Mouse (Mus musculus) heart, embryonic 12.5 days (tissue): Measurements from ENCODE around the gene Upk1b. TPM values are rescaled to one million over a fixed set of nuclear protein-coding genes. Genes with fewer than 3 reads are reported as not detected.

Source experiments
- ATAC-seq: fragments of 200-750 bp; cut with Nextera tagmentation; 2 replicates; pipeline ENCODE4 v1.8.0; 2017; ENCODE audit warnings: moderate TSS enrichment, moderate library complexity; ENCODE audit not compliant: insufficient number of reproducible peaks, low FRiP score
- H3K27ac ChIP-seq: fragments of 300-500 bp; sonication (generic); 2 replicates; pipeline ENCODE4 v1.5.1; 2016; ENCODE audit warnings: mild to moderate bottlenecking, moderate library complexity; ENCODE audit not compliant: poor library complexity, severe bottlenecking
- H3K27me3 ChIP-seq: fragments of 300-500 bp; sonication (generic); replicated peaks from 2 replicates; pipeline ENCODE4 v1.6.1; 2016; ENCODE audit warnings: mild to moderate bottlenecking, moderate library complexity
- H3K36me3 ChIP-seq: fragments of 300-500 bp; sonication (generic); 2 replicates; pipeline ENCODE4 v1.6.1; 2016; ENCODE audit warnings: mild to moderate bottlenecking, moderate library complexity
- H3K4me1 ChIP-seq: fragments of 300-500 bp; sonication (generic); replicated peaks from 2 replicates; pipeline ENCODE4 v1.6.1; 2016; ENCODE audit warnings: mild to moderate bottlenecking
- H3K4me2 ChIP-seq: fragments of 300-500 bp; sonication (generic); 2 replicates; pipeline ENCODE4 v1.6.1; 2016; ENCODE audit warnings: mild to moderate bottlenecking, moderate library complexity
- H3K4me3 ChIP-seq: fragments of 300-500 bp; sonication (generic); 2 replicates; pipeline ENCODE4 v1.5.1; 2016; ENCODE audit warnings: mild to moderate bottlenecking
- H3K9ac ChIP-seq: fragments of 300-500 bp; sonication (generic); 2 replicates; pipeline ENCODE4 v1.6.1; 2016; ENCODE audit warnings: mild to moderate bottlenecking, moderate library complexity
- H3K9me3 ChIP-seq: fragments of 300-500 bp; sonication (generic); replicated peaks from 2 replicates; pipeline ENCODE4 v1.6.1; 2016; ENCODE audit warnings: mild to moderate bottlenecking, moderate library complexity
- WGBS: fragments of 180-500 bp; shearing (Covaris S2); methylation state at CpG from one replicate; pipeline ENCODE4 v1.1.7; 2016; 5-methylcytosine and 5-hydroxymethylcytosine counted together
- polyA plus RNA-seq: library from polyadenylated mRNA; unstranded; fragments of >200 nt; fragmentation: Nextera tagmentation; extraction: Ambion mirVana; gene quantifications from 2 replicates; pipeline ENCODE4 v1.2.1, GENCODE M21; 2016

Upk1b gene
- polyA plus RNA-seq, 1 experiment from 2014 or later: 21.2 TPM

DNA sequence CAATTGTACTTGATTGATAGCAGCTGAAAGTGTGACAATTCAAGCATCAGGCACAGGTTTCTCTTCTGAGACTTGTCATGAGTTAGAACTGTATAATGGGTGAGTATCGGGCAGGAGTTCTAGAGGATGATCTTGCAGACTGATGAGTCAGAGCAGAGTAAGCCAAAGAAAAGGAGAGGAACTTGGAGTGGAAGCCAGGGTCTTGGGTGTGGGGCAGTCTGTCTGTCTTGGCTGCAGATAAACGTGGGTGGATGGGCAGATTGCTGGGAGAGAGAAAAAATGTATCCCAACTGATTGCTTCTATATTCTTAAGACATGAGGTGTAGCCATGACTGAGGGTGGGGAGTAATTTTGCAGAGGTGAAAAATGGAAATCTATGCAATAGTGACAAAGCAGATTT is 18.2 kb downstream of the Upk1b start:
- Histone ChIP-seq H3K4me1 (peaks cover 4% of the 10 kb centered on the region; the same call in 1 of the 2 replicates), H3K4me3 (no peak overlapping the region), H3K9me3 (no peaks in the 10 kb centered on the region), H3K27me3 (peaks cover 5% of the 10 kb centered on the region; the same call in 1 of the 2 replicates), H3K4me2 (no peak overlapping the region), H3K36me3 (no peaks in the 10 kb centered on the region), H3K27ac (no peak overlapping the region), H3K9ac (no peak overlapping the region)
- no peak for ATAC-seq
- 54% methylated on average over 2 of the region's 2 CpGs for WGBS

DNA sequence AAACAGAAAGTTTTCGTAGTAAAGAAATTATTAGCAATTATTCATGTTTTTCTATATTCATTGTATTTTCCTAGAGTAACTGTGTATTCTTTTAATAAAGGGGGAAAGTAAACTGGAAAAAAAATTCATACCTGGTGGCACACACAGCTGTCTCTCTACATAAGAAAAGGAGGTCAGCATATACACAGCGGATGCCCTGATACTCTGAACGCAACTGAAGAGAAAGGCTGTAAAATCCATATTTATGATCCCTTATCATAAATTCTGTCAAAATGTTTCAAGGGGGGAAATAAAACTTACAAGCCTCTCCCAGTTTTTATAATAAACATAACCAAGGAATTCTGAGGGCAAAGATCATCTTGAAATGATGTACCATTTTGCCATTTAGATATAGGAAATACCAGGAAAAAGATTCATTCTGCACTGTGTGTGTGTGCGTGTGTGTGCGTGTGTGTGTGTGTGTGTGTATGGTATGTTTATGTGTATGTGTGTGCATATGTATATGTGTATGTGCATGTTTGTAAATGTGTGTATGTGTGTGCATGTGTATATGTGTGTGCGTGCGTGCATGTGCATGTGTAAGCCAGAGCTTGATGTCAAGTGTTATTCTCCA is 19.1 kb downstream of the Upk1b start:
- Histone ChIP-seq H3K9ac (no peak overlapping the region), H3K27me3 (peaks cover 5% of the 10 kb centered on the region; the same call in 1 of the 2 replicates), H3K4me2 (no peak overlapping the region), H3K4me3 (no peak overlapping the region), H3K27ac (no peak overlapping the region), H3K36me3 (no peaks in the 10 kb centered on the region), H3K9me3 (no peaks in the 10 kb centered on the region), H3K4me1 (peaks cover 4% of the 10 kb centered on the region; the same call in 1 of the 2 replicates)
- 94% methylated on average over 7 of the region's 7 CpGs for WGBS
- no peak for ATAC-seq

DNA sequence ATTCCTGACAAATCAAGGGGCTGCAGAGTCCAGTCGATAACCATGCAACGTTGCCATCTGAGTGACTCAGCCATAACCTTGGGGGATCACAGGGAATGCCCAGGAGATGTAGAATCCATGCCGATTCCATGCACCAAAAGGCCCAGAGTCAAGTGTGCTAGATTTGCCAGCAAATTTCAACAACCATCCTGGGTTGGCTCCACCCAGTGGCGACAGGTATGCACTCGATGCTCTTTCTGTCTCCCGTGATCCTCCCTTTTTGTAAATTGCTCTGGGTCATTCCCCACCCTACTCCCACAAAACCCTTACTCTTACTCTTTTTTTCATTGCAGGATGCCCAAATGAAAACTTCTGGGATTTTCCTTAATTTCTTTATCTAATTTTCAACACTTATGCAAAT is 23.8 kb downstream of the Upk1b start:
- Histone ChIP-seq H3K4me3 (no peak overlapping the region), H3K9ac (no peak overlapping the region), H3K9me3 (no peaks in the 10 kb centered on the region), H3K27ac (no peak overlapping the region), H3K4me2 (no peak overlapping the region), H3K36me3 (no peaks in the 10 kb centered on the region), H3K27me3 (no peaks in the 10 kb centered on the region), H3K4me1 (no peaks in the 10 kb centered on the region)
- 44% methylated on average over 6 of the region's 6 CpGs for WGBS
- no peak for ATAC-seq

DNA sequence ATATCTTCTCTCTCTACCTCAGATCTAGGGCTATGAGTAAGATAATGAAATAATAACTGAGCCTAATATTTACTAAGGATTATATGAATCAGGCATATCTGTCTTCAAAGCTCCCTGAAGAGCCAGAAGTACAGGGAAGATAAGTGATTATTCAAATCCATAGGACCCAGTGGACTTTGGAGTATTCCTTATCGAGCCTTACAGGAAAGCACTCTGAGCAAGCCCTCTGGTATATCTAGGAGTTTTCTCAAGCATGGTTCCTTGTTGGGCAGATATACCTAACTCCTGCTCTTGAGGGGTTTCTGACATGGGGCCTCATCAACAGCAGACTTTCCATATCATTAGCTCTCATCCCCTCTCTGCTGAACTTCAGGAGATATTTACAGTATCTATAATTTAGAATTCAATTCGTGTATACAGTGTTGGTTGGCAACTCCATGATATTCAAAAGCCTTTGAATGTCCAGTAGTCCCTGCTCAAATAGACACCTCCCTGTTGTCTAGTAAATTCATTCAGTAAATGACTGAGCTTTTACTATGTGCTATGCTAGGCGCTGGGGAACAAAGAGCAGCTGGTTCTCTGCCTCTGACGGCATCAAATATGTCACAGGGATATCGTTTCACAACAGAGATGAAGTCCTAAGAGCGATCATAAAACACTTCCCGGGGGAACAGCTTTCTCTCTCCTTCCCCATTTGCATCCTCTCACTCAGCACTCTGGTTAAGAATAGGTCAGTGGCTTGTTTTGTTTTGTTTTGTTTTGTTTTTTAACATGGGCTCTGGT is 25.0 kb downstream of the Upk1b start:
- H3K36me3 ChIP-seq: no peaks in the 10 kb centered on the region
- no peaks in the 10 kb centered on the region for H3K27me3 ChIP-seq
- H3K9ac ChIP-seq: no peak overlapping the region
- no peak overlapping the region for H3K4me3 ChIP-seq
- no peak overlapping the region for H3K4me2 ChIP-seq
- H3K9me3 ChIP-seq: no peaks in the 10 kb centered on the region
- WGBS: 66% methylated on average over 7 of the region's 7 CpGs
- no peaks in the 10 kb centered on the region for H3K4me1 ChIP-seq
- no peak overlapping the region for H3K27ac ChIP-seq
- no peak for ATAC-seq

DNA sequence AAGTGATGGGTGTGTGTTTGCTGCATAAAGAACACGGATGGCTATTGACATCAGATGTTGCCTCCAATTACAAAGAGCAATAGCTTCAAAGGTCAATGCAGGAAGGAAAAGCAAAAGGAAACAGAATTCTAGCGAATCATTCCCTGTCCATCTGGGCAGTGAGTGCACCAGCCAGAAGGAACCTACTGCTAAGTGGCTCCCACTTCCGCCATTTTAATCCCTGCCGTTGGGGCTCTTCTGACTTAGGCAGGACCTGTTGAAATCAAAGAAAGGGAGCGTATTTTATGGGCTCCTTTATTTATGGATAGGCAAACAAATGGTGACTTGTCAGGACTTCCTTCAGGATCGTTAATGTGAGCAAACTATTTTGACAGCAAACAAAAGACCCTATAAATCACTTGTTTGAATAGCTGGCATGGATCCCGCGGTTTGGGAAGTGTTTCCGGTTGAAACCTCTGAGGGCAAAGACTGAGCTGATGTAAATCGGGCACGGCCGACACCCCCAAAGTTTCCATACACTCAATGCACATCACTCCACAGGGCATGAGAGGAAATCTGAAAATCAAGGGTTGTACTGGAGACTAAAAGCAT is 27.1 kb downstream of the Upk1b start:
- Histone ChIP-seq H3K4me3 (no peak overlapping the region), H3K9me3 (no peaks in the 10 kb centered on the region), H3K4me1 (no peaks in the 10 kb centered on the region), H3K27ac (no peak overlapping the region), H3K27me3 (no peaks in the 10 kb centered on the region), H3K4me2 (no peak overlapping the region), H3K9ac (no peak overlapping the region), H3K36me3 (peaks cover 12% of the 10 kb centered on the region)
- no peak for ATAC-seq
- WGBS: 76% methylated on average over 12 of the region's 12 CpGs

GRCm38 (mm10) chr16:38771145-38771544 is 29.0 kb downstream of the Upk1b start:
- ATAC-seq: no peak
- Histone ChIP-seq H3K9ac (no peak overlapping the region), H3K4me3 (no peak overlapping the region), H3K27me3 (no peaks in the 10 kb centered on the region), H3K36me3 (peaks cover 27% of the 10 kb centered on the region), H3K4me1 (no peaks in the 10 kb centered on the region), H3K4me2 (no peak overlapping the region), H3K27ac (no peak overlapping the region), H3K9me3 (no peaks in the 10 kb centered on the region)
- 95% methylated on average over 6 of the region's 6 CpGs for WGBS

DNA sequence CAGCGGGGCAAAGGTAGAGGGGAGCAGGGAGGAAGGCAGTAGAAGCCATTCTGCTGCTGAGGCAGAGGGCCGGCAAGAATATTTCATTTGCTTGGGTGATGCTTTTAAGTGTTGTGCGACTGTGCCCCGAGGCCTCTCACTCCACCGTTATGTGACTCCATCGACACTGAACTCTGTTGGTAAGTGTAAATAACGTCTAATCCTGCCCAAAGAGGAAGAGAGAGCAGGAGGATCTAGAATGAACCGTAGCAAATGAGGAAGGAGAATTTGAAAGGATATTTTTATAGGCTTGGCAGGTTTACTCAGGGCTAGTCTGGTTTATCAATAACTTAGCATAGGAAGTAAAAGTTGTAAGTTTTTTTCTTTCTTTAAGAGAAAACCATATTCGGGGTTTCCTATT is 30.6 kb downstream of the Upk1b start:
- H3K4me2 ChIP-seq: no peak overlapping the region
- H3K4me1 ChIP-seq: no peaks in the 10 kb centered on the region
- peaks cover 30% of the 10 kb centered on the region for H3K36me3 ChIP-seq
- H3K27me3 ChIP-seq: no peaks in the 10 kb centered on the region
- no peak overlapping the region for H3K9ac ChIP-seq
- 76% methylated on average over 9 of the region's 9 CpGs for WGBS
- no peak overlapping the region for H3K27ac ChIP-seq
- ATAC-seq: no peak
- no peaks in the 10 kb centered on the region for H3K9me3 ChIP-seq
- no peak overlapping the region for H3K4me3 ChIP-seq

DNA sequence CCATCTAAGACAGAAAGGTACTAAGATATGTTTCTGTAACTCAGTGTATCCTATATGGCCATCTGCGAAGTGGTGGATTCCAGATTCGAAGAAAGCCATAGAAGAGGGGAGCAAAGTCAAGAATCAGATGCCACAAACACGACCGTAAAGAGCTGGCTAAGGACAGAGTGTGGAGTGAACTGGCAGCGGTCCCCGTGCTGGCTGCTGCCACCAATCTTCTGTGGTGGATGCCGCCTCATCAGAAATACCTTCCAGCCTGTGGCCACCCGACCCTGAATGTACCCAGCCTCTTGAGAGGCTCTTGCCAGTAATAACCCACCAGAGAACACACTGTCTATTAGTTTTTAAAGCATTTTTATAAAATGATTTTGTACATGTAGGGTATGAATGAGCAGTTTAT is 31.7 kb downstream of the Upk1b start:
- Histone ChIP-seq H3K9me3 (no peaks in the 10 kb centered on the region), H3K9ac (no peak overlapping the region), H3K36me3 (peaks cover 30% of the 10 kb centered on the region), H3K27ac (no peak overlapping the region), H3K4me3 (no peak overlapping the region), H3K4me2 (no peak overlapping the region), H3K27me3 (no peaks in the 10 kb centered on the region), H3K4me1 (peaks cover 4% of the 10 kb centered on the region)
- no peak for ATAC-seq
- 93% methylated on average over 8 of the region's 8 CpGs for WGBS

- Histone ChIP-seq H3K27me3 (no peaks in the 10 kb centered on the region), H3K27ac (no peak overlapping the region), H3K36me3 (peaks cover 33% of the 10 kb centered on the region), H3K4me1 (peaks cover 8% of the 10 kb centered on the region), H3K9me3 (no peaks in the 10 kb centered on the region), H3K4me3 (no peak overlapping the region), H3K9ac (no peak overlapping the region), H3K4me2 (no peak overlapping the region)
- 83% methylated on average over 8 of the region's 8 CpGs for WGBS
- ATAC-seq: no peak
These were observed 32.4 kb downstream of the Upk1b start for GRCm38 (mm10) chr16:38767761-38768160.

- Histone ChIP-seq H3K9me3 (no peaks in the 10 kb centered on the region), H3K36me3 (peaks cover 36% of the 10 kb centered on the region), H3K27ac (no peak overlapping the region), H3K27me3 (no peaks in the 10 kb centered on the region), H3K9ac (no peak overlapping the region), H3K4me2 (no peak overlapping the region), H3K4me1 (peaks cover 8% of the 10 kb centered on the region), H3K4me3 (no peak overlapping the region)
- no peak for ATAC-seq
- WGBS: 72% methylated on average over 3 of the region's 3 CpGs
These were observed 33.5 kb downstream of the Upk1b start for GRCm38 (mm10) chr16:38766671-38767070.

GRCm38 (mm10) chr16:38763508-38763907 is 36.6 kb downstream of the Upk1b start:
- no peak for ATAC-seq
- H3K4me1 ChIP-seq: peaks cover 14% of the 10 kb centered on the region
- no peaks in the 10 kb centered on the region for H3K9me3 ChIP-seq
- WGBS: 64% methylated on average over 4 of the region's 4 CpGs
- no peak overlapping the region for H3K4me3 ChIP-seq
- no peak overlapping the region for H3K4me2 ChIP-seq
- no peaks in the 10 kb centered on the region for H3K27me3 ChIP-seq
- 0 out of 2 replicates have a peak overlapping the region, but pooled peaks have one; percentile 36 for H3K27ac ChIP-seq
- H3K9ac ChIP-seq: no peak overlapping the region
- peaks cover 54% of the 10 kb centered on the region for H3K36me3 ChIP-seq
